Mouse (Mus musculus) liver, embryonic 11.5 days (tissue): ENCODE measurements around the gene Olfr1262. TPM values are rescaled to one million over a fixed set of nuclear protein-coding genes. Genes with fewer than 3 reads are reported as not detected.

Experiments used
- ATAC-seq: fragments of 200-750 bp; cut with Nextera tagmentation; replicated peaks from 2 replicates; pipeline ENCODE4 v1.8.0; 2017; ENCODE audit warnings: moderate number of reproducible peaks, mild to moderate bottlenecking, moderate TSS enrichment, moderate library complexity; ENCODE audit not compliant: low FRiP score
- DNase-seq: peaks from one replicate; pipeline ENCODE4 v3.0.0-alpha.2; 2017; ENCODE audit warnings: low spot score
- H3K27ac ChIP-seq: fragments of 300-500 bp; sonication (generic); 2 replicates; pipeline ENCODE4 v1.5.1; 2014; ENCODE audit warnings: mild to moderate bottlenecking, low read depth, low read length, control low read depth
- H3K27me3 ChIP-seq: fragments of 300-500 bp; sonication (generic); replicated peaks from 2 replicates; pipeline ENCODE4 v1.6.1; 2014; ENCODE audit warnings: low read length, mixed read lengths; ENCODE audit not compliant: control insufficient read depth, insufficient read depth
- H3K36me3 ChIP-seq: fragments of 300-500 bp; sonication (generic); 2 replicates; pipeline ENCODE4 v1.6.1; 2014; ENCODE audit warnings: mild to moderate bottlenecking, low read length, moderate library complexity, mixed read lengths; ENCODE audit not compliant: control insufficient read depth, insufficient read depth
- H3K4me1 ChIP-seq: fragments of 300-500 bp; sonication (generic); replicated peaks from 2 replicates; pipeline ENCODE4 v1.6.1; 2014; ENCODE audit warnings: low read length, mixed read lengths; ENCODE audit not compliant: control insufficient read depth, insufficient read depth
- H3K4me2 ChIP-seq: fragments of 300-500 bp; sonication (generic); 2 replicates; pipeline ENCODE4 v1.6.1; 2014; ENCODE audit warnings: mild to moderate bottlenecking, control low read depth, moderate library complexity
- H3K4me3 ChIP-seq: fragments of 300-500 bp; sonication (generic); 2 replicates; pipeline ENCODE4 v1.5.1; 2014; ENCODE audit warnings: low read depth, low read length, control low read depth
- H3K9ac ChIP-seq: fragments of 300-500 bp; sonication (generic); 2 replicates; pipeline ENCODE4 v1.6.1; 2014; ENCODE audit warnings: low read depth, low read length, control low read depth
- H3K9me3 ChIP-seq: fragments of 300-500 bp; sonication (generic); 2 replicates; pipeline ENCODE4 v1.6.1; 2016; ENCODE audit warnings: low read length, inconsistent platforms, mixed read lengths; ENCODE audit not compliant: control insufficient read depth
- WGBS: fragments of 180-500 bp; shearing (Covaris S2); extraction: QIAGEN DNeasy Blood & Tissue Kit; methylation state at CpG from one replicate; pipeline ENCODE4 v1.1.7; 2014; 5-methylcytosine and 5-hydroxymethylcytosine counted together
- polyA plus RNA-seq: library from polyadenylated mRNA; unstranded; fragments of >200 nt; fragmentation: Nextera tagmentation; extraction: Ambion mirVana; gene quantifications from 2 replicates; pipeline ENCODE4 v1.2.1, GENCODE M21; 2014

The Olfr1262 gene
- not detected in 2 replicates for polyA plus RNA-seq

- H3K27ac ChIP-seq, result no peak within 1 kb of the TSS
- no peak within 1 kb of the TSS for H3K4me3 ChIP-seq
- H3K4me1 ChIP-seq, result no peaks in the 10 kb centered on the region
- no peak within 1 kb of the TSS for H3K9ac ChIP-seq
- no peak for ATAC-seq
- DNase-seq, result no peak
- H3K36me3 ChIP-seq, result no peaks in the 10 kb centered on the region
- H3K4me2 ChIP-seq, result no peak within 1 kb of the TSS
- no peaks in the 10 kb centered on the region for H3K27me3 ChIP-seq
- H3K9me3 ChIP-seq, result no peaks in the 10 kb centered on the region
Observed at GRCm38 (mm10) chr2:89999845-90000244, at the start of gene Olfr1262. Gene Olfr1262, plus strand, starts transcription at chr2:90000145.

- H3K4me3 ChIP-seq, result no peak within 1 kb of the TSS
- H3K27me3 ChIP-seq, result no peaks in the 10 kb centered on the region
- no peak within 1 kb of the TSS for H3K4me2 ChIP-seq
- no peaks in the 10 kb centered on the region for H3K4me1 ChIP-seq
- DNase-seq (no peak), ATAC-seq (no peak)
- no peaks in the 10 kb centered on the region for H3K36me3 ChIP-seq
- H3K9me3 ChIP-seq, result no peaks in the 10 kb centered on the region
- 64% methylated on average over 2 of the region's 2 CpGs for WGBS
- no peak within 1 kb of the TSS for H3K27ac ChIP-seq
- no peak within 1 kb of the TSS for H3K9ac ChIP-seq
Observed at GRCm38 (mm10) chr2:89974184-89974583, 25.8 kb upstream of the Olfr1262 start, which contains the start of gene Olfr1260. Gene Olfr1260, plus strand, starts transcription at chr2:89974340.

- no peaks in the 10 kb centered on the region for H3K27me3 ChIP-seq
- DNase-seq (no peak), ATAC-seq (no peak)
- no peaks in the 10 kb centered on the region for H3K4me1 ChIP-seq
- 75% methylated on average over 2 of the region's 2 CpGs for WGBS
- no peak overlapping the region for H3K27ac ChIP-seq
- no peak overlapping the region for H3K4me2 ChIP-seq
- H3K4me3 ChIP-seq, result no peak overlapping the region
- no peaks in the 10 kb centered on the region for H3K9me3 ChIP-seq
- no peaks in the 10 kb centered on the region for H3K36me3 ChIP-seq
- no peak overlapping the region for H3K9ac ChIP-seq
Observed at GRCm38 (mm10) chr2:89977709-89978108, 22.2 kb upstream of the Olfr1262 start.

- DNase-seq (no peak), ATAC-seq (no peak)
- no peaks in the 10 kb centered on the region for H3K36me3 ChIP-seq
- no peak within 1 kb of the TSS for H3K4me3 ChIP-seq
- no peak within 1 kb of the TSS for H3K4me2 ChIP-seq
- no peak within 1 kb of the TSS for H3K27ac ChIP-seq
- H3K27me3 ChIP-seq, result no peaks in the 10 kb centered on the region
- H3K9ac ChIP-seq, result no peak within 1 kb of the TSS
- no peaks in the 10 kb centered on the region for H3K4me1 ChIP-seq
- H3K9me3 ChIP-seq, result no peaks in the 10 kb centered on the region
Observed at GRCm38 (mm10) chr2:89990921-89991320, 9.0 kb upstream of the Olfr1262 start, which contains the start of gene Olfr1261. Gene Olfr1261, plus strand, starts transcription at chr2:89991221.

- no peak for DNase-seq
- no peak within 1 kb of the TSS for H3K9ac ChIP-seq
- no peak within 1 kb of the TSS for H3K4me2 ChIP-seq
- H3K27ac ChIP-seq, result no peak within 1 kb of the TSS
- WGBS, result 71% methylated on average over 2 of the region's 2 CpGs
- H3K9me3 ChIP-seq, result no peaks in the 10 kb centered on the region
- H3K4me1 ChIP-seq, result no peaks in the 10 kb centered on the region
- no peak for ATAC-seq
- H3K36me3 ChIP-seq, result no peaks in the 10 kb centered on the region
- no peaks in the 10 kb centered on the region for H3K27me3 ChIP-seq
- no peak within 1 kb of the TSS for H3K4me3 ChIP-seq
Observed at GRCm38 (mm10) chr2:90011831-90012230, 11.9 kb downstream of the Olfr1262 start, which contains the start of gene Olfr1263. Gene Olfr1263, plus strand, starts transcription at chr2:90012131.

GRCm38 (mm10) chr2:90025477-90025876, 25.5 kb downstream of the Olfr1262 start, which contains the start of gene Olfr1264:
Gene Olfr1264, minus strand, starts transcription at chr2:90025577.
- Histone ChIP-seq H3K36me3 (no peaks in the 10 kb centered on the region), H3K4me2 (no peak within 1 kb of the TSS), H3K4me1 (no peaks in the 10 kb centered on the region), H3K4me3 (no peak within 1 kb of the TSS), H3K27me3 (no peaks in the 10 kb centered on the region), H3K27ac (no peak within 1 kb of the TSS), H3K9ac (no peak within 1 kb of the TSS), H3K9me3 (no peaks in the 10 kb centered on the region)
- 78% methylated on average over 2 of the region's 2 CpGs for WGBS
- DNase-seq, result no peak
- ATAC-seq, result no peak

DNA sequence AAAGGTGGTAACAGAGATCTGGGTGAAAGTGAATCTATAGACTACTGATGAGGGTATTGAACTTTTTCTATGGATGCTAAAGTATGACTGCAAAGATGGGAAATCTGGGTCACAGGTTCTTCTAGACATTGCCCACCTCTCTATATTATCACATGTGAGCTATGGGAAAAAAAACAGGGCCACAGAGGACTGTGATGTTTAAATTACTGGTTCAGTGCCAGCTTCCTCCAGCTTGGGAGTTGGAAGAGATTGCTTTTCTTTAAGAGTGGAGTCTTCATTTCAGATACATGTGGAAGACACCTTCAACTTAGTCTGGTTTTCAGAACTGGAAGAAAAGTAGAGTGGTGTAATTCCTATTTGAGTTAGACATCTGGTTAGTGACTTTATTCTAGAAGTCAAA, 35.1 kb downstream of the Olfr1262 start, which contains the start of gene Olfr1265:
Gene Olfr1265, plus strand, starts transcription at position 301 of the 400 bp plus-strand sequence.
- no peak within 1 kb of the TSS for H3K9ac ChIP-seq
- no peaks in the 10 kb centered on the region for H3K9me3 ChIP-seq
- H3K4me1 ChIP-seq, result no peaks in the 10 kb centered on the region
- H3K27ac ChIP-seq, result no peak within 1 kb of the TSS
- no peaks in the 10 kb centered on the region for H3K36me3 ChIP-seq
- H3K4me3 ChIP-seq, result no peak within 1 kb of the TSS
- no peak for DNase-seq
- ATAC-seq, result no peak
- H3K27me3 ChIP-seq, result no peaks in the 10 kb centered on the region
- no peak within 1 kb of the TSS for H3K4me2 ChIP-seq

Other genes with a start within 250 kb of the Olfr1262 start
- not detected in 2 replicates for gene Olfr1253, start 243.1 kb upstream of the Olfr1262 start, polyA plus RNA-seq
- not detected in 2 replicates for gene Olfr1254, start 206.5 kb upstream of the Olfr1262 start, polyA plus RNA-seq
- gene Olfr1255, start 188.1 kb upstream of the Olfr1262 start, polyA plus RNA-seq, result not detected in 2 replicates
- gene Olfr1256, start 158.6 kb upstream of the Olfr1262 start, polyA plus RNA-seq, result not detected in 2 replicates
- not detected in 2 replicates for gene Olfr48, start 151.9 kb upstream of the Olfr1262 start, polyA plus RNA-seq
- not detected in 2 replicates for gene Olfr1257, start 121.7 kb upstream of the Olfr1262 start, polyA plus RNA-seq
- gene Olfr1258, start 72.8 kb upstream of the Olfr1262 start, polyA plus RNA-seq, result not detected in 2 replicates
- not detected in 2 replicates for gene Olfr1259, start 51.5 kb upstream of the Olfr1262 start, polyA plus RNA-seq
- gene Olfr1260, start 25.8 kb upstream of the Olfr1262 start, polyA plus RNA-seq, result not detected in 2 replicates
- gene Olfr1261, start 8.9 kb upstream of the Olfr1262 start, polyA plus RNA-seq, result not detected in 2 replicates
- not detected in 2 replicates for gene Olfr1263, start 12.0 kb downstream of the Olfr1262 start, polyA plus RNA-seq
- not detected in 2 replicates for gene Olfr1264, start 25.4 kb downstream of the Olfr1262 start, polyA plus RNA-seq
- gene Olfr1265, start 35.2 kb downstream of the Olfr1262 start, polyA plus RNA-seq, result not detected in 2 replicates
- not detected in 2 replicates for gene Olfr140, start 63.4 kb downstream of the Olfr1262 start, polyA plus RNA-seq
- gene Olfr1269, start 121.3 kb downstream of the Olfr1262 start, polyA plus RNA-seq, result not detected in 2 replicates
- gene Olfr32, start 142.2 kb downstream of the Olfr1262 start, polyA plus RNA-seq, result not detected in 2 replicates
- not detected in 2 replicates for gene Olfr1270, start 152.9 kb downstream of the Olfr1262 start, polyA plus RNA-seq
- gene Olfr1506, start 224.3 kb downstream of the Olfr1262 start, polyA plus RNA-seq, result not detected in 2 replicates